Mouse (Mus musculus): ENCODE results near the gene Irgq. TPM values are rescaled to one million over a fixed set of nuclear protein-coding genes. Genes with fewer than 3 reads are reported as not detected.

Gene Irgq
- total RNA-seq, 2 experiments from 2014 or later, result 1.6 TPM; not detected in 1

DNA sequence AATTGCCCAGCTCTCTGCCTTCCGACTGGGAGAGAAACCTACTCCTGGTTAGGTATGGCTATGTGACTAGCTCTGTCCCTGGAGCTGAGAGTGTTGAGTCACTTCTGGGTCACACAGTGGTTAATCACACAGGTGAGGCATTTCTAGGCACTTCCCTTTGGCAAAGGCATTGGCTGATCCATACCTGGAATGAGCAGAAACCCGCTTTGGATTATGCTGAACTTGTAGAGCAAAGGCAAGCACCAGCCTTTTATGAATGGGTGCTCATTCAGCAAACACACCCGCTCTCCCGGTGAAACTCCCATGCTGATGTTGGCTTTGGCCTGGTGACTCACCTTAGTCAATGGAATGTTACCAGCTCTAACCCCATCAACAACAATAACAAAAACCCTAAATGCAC is 9.2 kb downstream of the Irgq start:
- ATAC-seq (replicated peaks; ENCODE audit: low FRiP score, poor library complexity, severe bottlenecking), result no peak

DNA sequence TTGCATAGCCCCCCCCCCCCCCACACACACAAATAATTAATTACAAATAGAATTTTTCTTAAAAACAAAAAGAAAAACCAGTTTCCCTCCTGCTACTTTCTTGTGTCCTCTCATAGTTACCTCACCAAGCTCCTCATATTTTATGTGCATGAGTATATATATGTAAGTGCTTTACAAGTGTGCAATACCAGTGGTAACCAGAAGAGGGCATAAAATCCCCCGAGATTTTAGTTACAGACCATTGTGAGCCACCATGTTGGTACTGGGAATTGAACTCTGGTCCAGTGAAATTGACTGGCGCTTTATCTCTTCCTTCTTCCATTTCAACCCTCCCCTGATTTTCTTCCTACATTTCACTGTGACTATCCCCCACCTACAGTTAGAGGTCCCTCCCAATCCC is 14.0 kb downstream of the Irgq start:
- no peak for ATAC-seq (replicated peaks; ENCODE audit: low FRiP score, poor library complexity, severe bottlenecking)

DNA sequence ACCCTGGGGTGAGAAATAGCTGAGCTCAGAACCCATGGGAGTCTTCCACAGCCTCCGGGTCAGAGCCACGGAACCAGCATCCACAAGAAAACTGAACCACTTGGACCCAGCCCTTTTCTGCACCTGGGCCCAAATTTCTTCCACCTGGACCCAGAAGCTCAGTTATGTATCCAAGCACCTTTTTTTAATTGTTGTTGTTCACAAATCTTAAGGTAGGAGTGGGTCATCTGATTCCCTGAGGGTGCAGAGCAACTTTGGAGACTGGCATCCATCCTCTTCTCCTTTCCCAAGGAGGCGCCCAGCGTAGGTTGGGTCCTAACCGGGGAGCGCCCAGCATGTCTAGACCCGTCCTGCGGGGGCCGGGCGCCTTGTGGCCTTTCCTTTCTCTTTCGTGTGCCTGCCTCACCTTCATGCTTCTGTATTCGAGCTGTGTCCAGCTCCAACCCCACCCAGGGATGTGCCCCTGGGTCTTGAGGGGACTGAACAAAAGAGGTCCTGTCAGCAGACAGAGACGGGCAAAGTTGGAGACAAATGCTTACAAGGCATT is 15.7 kb downstream of the Irgq start, which contains the start of the genes Pinlyp and Xrcc1:
TSS of gene Pinlyp (minus strand) at position 51 of the 547 bp plus-strand sequence.
TSS of gene Xrcc1 (plus strand) at position 222 of the 547 bp plus-strand sequence.
- ATAC-seq (replicated peaks; ENCODE audit: low FRiP score, poor library complexity, severe bottlenecking), result no peak

DNA sequence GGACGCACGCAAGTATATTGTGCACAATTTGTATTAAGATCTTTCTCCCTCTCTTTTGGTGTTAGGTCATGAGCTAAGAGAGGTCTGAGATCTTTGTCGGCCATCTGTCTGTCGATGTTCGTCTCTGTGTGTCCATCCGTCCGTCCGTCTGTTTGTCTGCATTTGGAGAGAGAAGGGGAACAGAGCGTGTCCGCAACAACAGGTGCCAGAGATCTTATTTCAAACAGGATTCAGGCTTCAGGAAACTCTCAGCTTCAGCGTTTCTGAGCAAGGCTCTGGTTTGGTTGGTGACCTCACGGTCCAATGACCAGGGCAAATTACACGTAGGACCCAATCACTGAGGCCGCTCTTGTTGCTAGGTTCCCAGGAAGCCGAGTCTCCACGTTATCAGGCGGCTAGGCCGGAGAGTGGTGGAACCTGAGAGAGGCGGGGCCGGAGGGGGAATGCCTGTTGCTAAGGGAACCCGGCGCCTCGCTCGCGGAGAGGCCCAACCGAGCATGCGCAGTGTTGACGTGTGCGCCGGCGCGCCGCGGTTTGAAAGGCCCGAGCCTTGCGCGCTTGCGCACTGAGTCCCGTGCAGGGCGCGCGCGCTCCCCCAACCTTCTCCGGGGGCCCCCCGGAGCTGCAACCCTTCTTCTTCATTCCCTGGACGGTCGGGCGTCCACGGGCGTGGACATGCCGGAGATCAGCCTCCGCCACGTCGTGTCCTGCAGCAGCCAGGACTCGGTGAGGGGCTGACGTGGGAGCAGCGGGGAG is 16.3 kb downstream of the Irgq start:
- ATAC-seq (replicated peaks; ENCODE audit: low FRiP score, poor library complexity, severe bottlenecking), result peak; percentile 100

DNA sequence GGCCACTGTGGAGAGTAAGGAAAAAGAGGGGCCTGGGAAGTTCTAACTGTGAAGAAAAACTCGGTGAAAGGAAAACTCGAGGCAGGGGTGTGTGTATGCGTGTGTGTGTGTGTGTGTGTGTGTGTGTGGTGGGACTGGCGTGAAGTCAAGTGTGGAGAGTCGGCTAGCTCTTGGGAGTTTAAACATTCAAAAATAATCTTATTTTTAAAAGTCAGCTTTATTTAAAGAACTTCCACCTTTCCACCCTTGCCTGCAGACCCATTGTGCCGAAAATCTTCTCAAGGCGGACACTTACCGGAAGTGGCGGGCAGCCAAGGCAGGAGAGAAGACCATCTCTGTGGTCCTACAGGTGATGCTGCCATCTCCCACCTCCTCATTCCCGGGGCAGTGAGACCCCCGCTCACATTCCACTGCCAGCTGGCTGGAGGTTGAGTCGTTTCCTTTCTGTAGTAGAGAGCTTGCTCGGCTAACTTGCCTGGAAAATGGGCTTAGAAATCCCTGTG is 17.1 kb downstream of the Irgq start:
- ATAC-seq (replicated peaks; ENCODE audit: low FRiP score, poor library complexity, severe bottlenecking), result no peak

DNA sequence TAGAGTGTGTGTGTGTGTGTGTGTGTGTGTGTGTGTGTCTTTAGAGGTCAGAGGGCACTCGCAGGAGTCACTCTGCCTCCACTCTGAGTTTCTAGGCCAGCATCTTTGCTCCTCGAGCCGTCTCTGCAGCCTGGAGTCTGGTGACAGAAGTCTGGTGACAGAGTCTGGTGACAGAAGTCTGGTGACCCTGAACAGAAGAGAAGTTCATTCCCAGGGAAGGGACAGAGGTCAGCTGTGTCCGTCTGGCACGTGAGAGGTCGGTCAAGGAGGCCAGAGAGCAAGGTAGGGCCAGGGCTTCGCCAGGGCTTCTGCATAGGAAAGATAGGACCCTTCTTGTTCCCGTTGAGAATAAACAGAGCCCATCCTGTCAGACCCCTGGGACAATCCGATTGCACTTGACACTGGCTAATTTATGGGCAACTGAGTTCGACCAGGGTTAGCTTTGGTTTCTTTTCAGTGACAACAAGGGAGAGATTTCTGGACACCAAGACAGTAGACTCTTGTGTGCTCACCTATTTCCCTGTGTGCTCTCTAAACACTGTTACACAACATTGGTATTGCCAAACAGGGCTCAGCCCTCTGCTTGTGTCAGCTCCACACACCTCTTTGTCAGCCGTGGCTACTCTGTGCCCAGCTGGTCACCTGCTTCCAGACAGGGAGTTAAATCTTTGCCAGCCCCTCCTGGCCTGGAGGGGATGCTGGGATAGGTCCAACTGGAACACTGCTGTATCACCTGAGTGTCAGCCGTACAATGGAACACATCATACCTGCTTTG is 21.7 kb downstream of the Irgq start:
- no peak for ATAC-seq (replicated peaks; ENCODE audit: low FRiP score, poor library complexity, severe bottlenecking)

DNA sequence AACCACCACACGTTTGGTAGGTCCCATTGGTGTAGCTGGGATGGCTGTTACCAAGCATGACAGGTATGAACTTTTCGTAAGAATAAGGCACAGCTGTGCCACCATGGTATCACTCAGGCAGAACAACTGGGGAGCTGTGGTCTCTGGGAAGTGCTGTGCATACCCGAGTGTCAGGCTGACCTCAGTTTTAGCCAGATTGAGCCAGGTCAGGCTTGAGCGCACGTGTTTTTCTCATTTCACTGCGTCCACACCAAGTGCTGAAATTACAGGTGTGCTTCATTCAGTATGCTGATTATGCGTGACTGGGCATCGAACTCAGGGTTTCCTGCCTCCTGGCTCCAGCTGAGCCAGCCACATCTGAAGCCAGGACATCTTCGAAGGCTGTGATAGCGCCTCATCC is 25.3 kb downstream of the Irgq start:
- ATAC-seq (replicated peaks; ENCODE audit: low FRiP score, poor library complexity, severe bottlenecking), result no peak

DNA sequence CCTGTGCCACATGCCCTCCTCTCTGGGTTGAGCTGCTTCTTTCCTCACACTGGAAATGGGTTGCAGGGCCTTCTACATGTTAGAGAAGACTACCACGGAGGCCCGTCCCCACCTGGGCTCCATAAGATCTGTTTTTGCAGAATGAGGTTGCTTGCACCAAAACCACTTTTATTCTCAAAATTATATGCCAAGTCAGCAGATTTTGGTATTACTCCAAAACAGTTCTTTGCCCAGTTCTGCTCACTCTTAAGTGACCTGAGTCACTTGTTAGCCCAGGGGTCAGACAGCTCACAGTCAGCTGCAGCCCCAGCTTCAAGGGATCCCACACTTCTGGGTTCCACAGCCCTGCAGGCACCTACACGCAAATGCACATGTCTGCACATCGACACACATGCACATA is 31.0 kb downstream of the Irgq start:
- ATAC-seq (replicated peaks; ENCODE audit: low FRiP score, poor library complexity, severe bottlenecking), result no peak

DNA sequence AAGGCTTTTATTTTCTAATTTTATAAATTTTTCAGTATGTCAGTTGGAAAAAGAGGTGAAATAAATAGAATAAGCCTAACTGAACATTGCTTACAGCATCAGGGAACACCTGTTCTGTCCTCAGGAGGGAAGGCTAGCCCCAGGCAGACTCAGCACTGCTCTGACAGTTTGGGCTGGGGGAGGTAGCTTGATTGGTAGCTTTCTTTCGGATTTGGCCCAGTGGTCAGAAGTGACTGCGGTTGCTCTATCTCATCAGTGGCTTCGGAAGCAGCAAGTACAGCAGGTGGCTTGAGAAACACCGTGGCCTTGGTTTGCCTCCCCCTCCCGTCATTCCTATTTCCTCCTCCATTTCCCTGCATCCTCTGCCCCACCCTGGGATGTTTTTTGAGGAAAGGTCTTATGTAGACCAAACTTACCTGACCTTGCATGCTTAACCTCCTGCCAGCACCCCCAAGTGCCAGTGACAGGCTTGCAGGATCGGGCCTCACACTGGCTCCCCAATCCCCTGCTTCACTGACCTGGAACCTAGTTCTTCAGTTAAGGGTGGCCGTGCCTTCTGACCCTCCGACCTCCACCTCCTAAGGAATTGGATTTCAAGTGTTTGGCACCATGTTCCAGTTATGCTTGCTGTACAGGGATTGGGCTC is 32.8 kb downstream of the Irgq start:
- no peak for ATAC-seq (replicated peaks; ENCODE audit: low FRiP score, poor library complexity, severe bottlenecking)

DNA sequence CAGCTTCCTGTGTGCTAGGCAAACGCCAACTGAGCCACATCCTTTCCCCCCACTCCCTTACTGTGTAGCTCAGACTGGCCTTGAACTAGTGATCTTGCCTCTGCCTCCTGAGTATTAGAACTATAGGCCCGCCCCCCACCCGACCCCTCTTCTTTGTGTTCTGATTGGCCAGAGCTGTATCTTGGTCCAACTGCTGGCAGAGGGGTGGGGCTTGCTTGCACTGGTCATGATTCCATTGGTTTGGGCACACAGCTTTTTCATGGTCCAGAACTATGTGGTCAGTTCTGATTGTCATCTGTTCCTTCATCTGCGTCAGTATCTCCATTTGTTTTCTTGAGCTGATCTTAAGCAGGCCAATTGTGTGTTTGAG is 33.3 kb downstream of the Irgq start:
- ATAC-seq (replicated peaks; ENCODE audit: low FRiP score, poor library complexity, severe bottlenecking), result no peak

DNA sequence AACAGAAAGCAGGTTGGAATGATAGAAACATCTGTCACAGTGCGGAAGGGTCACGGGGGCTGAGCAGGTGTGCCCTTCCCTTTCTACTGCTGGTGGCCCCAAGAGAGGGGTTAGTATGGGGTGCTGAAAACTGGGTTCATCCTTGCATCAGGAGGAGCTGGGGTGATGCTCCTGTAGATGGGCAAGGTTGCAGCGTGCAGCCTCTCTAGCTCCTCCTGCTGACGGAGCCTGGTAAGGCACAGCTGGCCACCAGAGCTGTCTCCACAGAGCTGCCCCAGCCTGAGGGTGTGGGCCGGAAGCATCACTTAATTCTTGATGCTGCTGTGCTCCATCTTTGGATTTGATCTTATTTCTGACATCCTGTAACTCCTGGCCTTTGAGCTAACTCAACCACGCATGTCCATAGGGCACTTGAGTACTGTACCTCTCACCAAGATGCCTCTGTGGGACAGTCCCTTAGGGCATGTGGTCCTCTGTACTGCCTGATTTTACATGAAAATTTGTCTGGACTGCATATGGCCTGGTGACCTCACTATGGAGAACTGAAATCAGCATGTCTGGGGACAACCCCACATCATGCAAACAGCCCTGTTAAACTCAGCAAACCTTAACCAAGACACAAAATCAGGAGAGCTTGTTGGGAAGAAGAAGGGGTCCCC is 34.2 kb downstream of the Irgq start:
- ATAC-seq (replicated peaks; ENCODE audit: low FRiP score, poor library complexity, severe bottlenecking), result peak; percentile 87

DNA sequence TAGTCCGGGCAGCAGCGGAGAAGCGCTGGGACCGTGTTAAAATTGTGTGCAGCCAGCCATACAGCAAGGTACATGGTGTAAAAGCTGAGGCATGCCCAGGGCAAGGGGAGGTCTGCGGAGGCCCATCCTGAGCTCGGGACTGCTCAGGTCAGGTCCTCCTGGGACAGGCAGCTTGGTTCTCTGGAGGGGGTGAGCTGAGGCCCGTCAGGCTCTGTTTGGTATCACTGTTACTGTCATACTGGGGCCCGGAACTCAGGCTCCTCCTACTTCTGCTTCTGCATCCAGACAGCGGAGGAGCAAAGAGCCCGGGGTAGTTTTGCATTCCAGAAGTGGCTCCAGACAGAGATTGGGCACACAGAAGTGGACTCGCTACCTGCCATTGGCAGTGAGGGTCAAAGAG is 35.1 kb downstream of the Irgq start:
- ATAC-seq (replicated peaks; ENCODE audit: low FRiP score, poor library complexity, severe bottlenecking), result no peak

DNA sequence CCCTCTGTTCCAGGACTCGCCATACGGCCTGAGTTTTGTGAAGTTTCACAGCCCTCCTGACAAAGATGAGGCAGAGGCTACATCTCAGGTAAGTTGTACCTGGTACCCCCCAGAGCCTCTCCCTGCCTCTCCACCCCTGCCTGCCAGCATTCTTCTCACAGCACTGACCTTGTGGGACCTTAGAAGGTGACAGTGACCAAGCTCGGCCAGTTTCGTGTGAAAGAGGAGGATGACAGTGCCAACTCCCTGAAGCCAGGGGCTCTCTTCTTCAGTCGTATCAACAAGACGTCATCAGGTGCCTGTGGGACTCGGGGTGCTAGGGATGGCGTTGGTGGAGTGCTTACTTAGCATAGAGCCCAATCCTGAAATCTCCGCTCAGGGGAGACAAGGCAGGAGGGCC is 35.7 kb downstream of the Irgq start:
- no peak for ATAC-seq (replicated peaks; ENCODE audit: low FRiP score, poor library complexity, severe bottlenecking)

DNA sequence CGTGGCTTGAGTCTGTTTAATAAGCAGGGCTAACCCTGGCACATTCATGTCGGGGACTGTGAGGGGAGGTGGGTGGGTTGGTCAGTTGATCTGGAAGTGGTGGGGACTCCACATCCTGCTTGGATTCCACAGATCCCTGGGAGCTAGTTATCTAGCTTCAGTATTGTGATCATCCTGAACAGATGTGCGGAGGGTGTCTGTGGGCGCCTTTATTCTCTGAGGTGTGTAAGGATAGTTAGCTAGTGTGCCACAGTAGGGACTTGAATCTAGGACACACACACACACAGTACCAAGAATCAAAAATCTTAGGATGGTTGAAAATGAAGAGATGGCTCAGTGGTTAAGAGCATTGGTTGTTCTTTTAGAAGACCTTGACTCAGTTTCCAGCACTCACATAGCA is 38.0 kb downstream of the Irgq start:
- no peak for ATAC-seq (replicated peaks; ENCODE audit: low FRiP score, poor library complexity, severe bottlenecking)

DNA sequence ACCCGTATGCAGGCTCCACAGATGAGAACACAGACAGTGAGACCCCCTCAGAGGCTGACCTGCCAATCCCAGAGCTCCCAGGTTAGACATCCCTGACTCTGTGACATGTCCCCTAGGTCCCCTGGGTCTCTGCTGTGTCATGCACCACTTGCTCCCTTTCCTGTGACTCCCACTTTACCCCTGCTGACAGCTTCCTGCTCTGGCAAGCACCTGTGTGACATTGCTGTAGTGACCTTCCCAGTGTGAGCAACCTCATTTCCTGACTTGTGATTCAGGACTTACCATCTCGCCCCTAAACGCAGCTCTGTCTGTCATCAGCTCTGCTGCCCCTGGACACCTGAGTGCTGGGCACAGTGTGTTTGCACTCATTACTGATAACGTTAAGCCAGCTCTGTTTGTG is 40.6 kb downstream of the Irgq start:
- ATAC-seq (replicated peaks; ENCODE audit: low FRiP score, poor library complexity, severe bottlenecking), result no peak

DNA sequence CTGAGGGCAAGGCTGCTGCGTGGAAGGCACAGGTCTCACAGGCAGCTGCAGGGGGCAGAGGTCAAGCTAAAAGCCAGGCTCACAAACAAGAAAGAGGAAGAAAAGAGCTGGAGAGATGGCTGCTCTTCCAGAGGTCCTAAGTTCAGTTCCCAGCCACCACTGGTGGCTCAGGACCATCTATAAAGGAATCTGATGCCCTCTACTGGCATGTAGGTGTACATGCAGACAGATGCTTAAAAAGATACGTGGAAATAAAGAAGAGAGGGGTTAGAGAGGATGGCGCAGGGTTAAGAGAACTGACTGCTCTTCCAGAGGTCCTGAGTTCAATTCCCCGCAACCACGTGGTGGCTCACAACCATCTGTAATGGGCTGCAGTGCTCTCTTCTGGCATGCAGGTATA is 42.0 kb downstream of the Irgq start:
- no peak for ATAC-seq (replicated peaks; ENCODE audit: low FRiP score, poor library complexity, severe bottlenecking)

DNA sequence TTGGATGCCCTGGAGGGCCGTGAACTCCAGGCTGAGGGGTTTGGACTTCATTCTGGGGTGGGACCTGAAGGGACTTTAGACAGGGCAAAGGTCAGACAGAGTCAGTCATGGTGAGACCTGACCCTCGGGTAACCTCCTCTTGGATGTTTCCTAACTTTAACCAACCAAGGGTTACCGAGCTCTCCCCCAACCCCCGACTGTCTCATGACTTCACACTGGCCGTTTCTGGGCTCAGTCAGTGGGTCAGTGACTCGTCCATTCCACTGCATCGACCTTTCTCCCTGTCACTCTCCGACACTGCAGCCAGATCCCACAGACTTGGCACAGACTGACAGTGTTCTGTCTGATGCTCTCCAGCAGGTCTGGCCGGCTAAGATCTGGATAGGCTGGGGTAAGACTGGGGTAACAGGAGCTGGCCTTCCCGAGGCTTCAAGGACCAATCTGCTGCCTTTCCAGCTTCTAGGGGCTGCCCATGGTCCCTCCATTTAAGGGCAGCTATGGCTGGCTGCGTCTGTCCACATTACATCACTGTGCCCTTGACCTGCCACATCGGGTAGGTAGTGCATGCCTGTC is 43.8 kb downstream of the Irgq start:
- ATAC-seq (replicated peaks; ENCODE audit: low FRiP score, poor library complexity, severe bottlenecking), result no peak

DNA sequence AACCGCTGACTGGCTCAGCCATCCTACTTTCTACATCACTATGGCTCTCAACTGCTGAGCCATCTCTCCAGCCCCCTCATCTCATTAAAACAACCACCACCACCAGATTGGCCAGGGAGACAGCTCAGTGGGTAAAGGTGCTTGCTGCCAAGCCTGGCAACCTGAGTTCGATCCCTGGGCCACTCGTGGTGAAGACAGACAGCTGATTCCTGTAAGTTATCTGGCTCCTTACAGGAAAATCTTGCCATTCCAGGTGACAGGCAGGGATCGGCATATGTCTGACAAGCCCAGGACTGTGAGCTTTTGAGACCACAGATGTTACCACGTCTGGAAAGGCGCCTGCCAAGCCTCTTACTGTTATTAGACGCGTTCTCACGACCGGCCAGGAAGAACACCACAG is 47.3 kb downstream of the Irgq start:
- no peak for ATAC-seq (replicated peaks; ENCODE audit: low FRiP score, poor library complexity, severe bottlenecking)

DNA sequence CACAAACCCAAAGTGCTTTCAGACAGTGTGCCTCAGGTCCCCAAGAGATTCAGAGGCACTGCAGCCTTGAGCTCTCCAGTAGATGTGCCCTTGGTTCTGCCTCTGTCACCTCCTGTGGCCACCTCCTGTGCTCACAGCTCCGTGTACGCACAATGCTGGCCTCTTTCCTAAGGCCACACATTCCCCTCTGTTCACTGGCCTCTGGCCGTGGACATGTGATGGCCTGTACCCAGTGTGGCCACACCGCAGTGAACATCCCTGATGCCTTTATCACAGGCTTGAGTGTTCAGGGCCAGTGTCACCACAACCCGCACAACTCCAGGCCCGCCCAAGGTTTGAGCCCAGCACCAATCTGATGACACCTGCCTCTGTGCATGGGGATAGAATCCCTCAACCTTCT is 54.4 kb downstream of the Irgq start:
- no peak for ATAC-seq (replicated peaks; ENCODE audit: low FRiP score, poor library complexity, severe bottlenecking)

DNA sequence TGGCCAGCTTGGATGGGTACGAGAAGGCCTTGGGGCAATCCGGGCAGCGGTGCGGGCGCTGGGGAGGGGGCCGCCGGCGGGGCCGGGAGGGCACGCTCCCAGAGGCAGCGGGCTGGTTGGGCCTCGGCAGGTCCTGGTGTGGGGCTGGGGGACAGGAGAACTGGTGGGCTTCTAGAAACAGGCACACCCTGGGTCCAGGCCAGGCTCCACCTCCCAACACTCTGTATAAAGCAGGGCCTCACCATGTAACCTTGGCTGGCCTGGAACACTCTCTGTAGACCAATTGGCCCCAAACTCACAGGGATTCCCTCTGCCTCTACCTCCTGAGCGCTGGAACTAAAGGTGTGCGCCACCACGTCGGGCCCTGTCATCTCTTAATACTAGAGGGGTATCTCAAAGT is 55.5 kb downstream of the Irgq start:
- no peak for ATAC-seq (replicated peaks; ENCODE audit: low FRiP score, poor library complexity, severe bottlenecking)
